Mouse (Mus musculus): ENCODE data around the gene Mllt3.

Mllt3 gene

GRCm38 (mm10) chr4:87760297-87760696 is 272.9 kb downstream of the Mllt3 start:
- no peak for DNase-seq

- no peak for DNase-seq
Measured at GRCm38 (mm10) chr4:87759625-87760024, 273.5 kb downstream of the Mllt3 start.

GRCm38 (mm10) chr4:87759110-87759509 is 274.1 kb downstream of the Mllt3 start:
- no peak for DNase-seq

- DNase-seq, result no peak
Measured at GRCm38 (mm10) chr4:87751515-87751864, 281.7 kb downstream of the Mllt3 start.

- DNase-seq, result no peak
Measured at GRCm38 (mm10) chr4:87750856-87751514, 282.2 kb downstream of the Mllt3 start.

GRCm38 (mm10) chr4:87749532-87750234 is 283.5 kb downstream of the Mllt3 start:
- no peak for DNase-seq

- DNase-seq, result no peak
Measured at GRCm38 (mm10) chr4:87745016-87745645, 288.0 kb downstream of the Mllt3 start.

GRCm38 (mm10) chr4:87739524-87740128 is 293.5 kb downstream of the Mllt3 start:
- DNase-seq, result no peak

- no peak for DNase-seq
Measured at GRCm38 (mm10) chr4:87739104-87739503, 294.1 kb downstream of the Mllt3 start.

- DNase-seq, result no peak
Measured at GRCm38 (mm10) chr4:87737201-87737806, 295.9 kb downstream of the Mllt3 start.

GRCm38 (mm10) chr4:87736779-87737178 is 296.4 kb downstream of the Mllt3 start:
- DNase-seq, result peak in 1 of 2 experiments; percentile 4

GRCm38 (mm10) chr4:87731118-87731672 is 302.0 kb downstream of the Mllt3 start:
- DNase-seq, result no peak

GRCm38 (mm10) chr4:87728581-87728980 is 304.6 kb downstream of the Mllt3 start:
- DNase-seq, result no peak

GRCm38 (mm10) chr4:87723448-87723847 is 309.7 kb downstream of the Mllt3 start:
- DNase-seq, result no peak
